Mouse (Mus musculus) bone marrow macrophage, adult 2 months (primary cell): Measurements from ENCODE around the gene Dock1.

Source experiments
- CTCF ChIP-seq: IDR thresholded peaks from 2 replicates; pipeline ENCODE4 v1.5.1; 2012; ENCODE audit warnings: low read depth, mild to moderate bottlenecking, low read length, moderate library complexity
- POLR2A ChIP-seq: IDR thresholded peaks from 2 replicates; pipeline ENCODE4 v1.6.1; 2012; ENCODE audit warnings: mild to moderate bottlenecking, low read depth, low read length, borderline replicate concordance

DNA sequence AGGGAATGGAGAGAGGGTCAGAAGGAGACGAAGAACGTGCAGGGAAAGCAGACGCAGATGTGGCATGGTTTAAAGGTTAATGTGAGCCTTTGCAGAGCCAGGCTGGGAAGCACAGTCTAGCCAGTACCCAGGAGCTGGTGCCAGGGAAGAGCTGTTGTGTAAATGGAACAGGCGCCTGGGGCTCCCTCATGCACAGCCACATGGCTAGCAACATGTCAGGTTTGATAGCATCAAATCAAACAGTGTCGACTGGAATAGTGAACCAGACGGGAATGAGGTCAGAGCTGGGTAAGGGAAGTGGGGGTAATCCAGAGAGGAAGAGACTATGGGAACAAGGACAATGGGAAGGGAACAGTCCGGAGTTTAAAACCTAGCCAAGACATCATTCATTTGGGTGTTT lies 384.2 kb downstream of the Dock1 start:
- no peak for TF ChIP-seq CTCF
- no peak for TF ChIP-seq POLR2A
